Mouse (Mus musculus) retina, postnatal 1 day (tissue): ENCODE results near the gene Mmab.

Experiments
- DNase-seq: peaks from one replicate; pipeline ENCODE4 v3.0.0-alpha.2; 2012

The Mmab gene

GRCm38 (mm10) chr5:114443566-114444367 lies at the start of gene Mmab, which contains the start of gene Mvk:
Gene Mmab, minus strand, starts transcription at chr5:114444060.
Gene Mvk, plus strand, starts transcription at chr5:114444269.
- DNase-seq: peak; percentile 100

DNA sequence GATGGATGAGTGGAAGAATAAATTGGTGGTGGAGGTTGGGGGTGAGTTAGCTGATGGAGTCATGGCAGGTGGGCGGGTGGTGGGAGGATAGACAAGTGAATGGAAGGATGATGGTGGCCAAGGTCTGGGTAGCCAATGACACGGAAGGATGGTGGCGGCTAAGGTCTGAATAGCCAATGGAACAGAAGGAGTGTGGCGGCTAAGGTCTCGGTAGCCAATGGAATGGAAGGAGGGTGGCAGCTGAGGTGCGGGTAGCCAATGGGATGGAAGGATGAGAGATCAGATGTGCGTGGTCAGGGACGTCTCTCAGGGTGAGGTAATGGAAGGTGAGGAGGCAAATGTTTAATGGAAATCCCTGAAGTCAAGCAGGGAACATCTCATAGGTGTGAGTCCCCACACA lies 46.4 kb upstream of the Mmab start:
- no peak for DNase-seq

- DNase-seq: peak; percentile 56
These were observed 45.7 kb upstream of the Mmab start for GRCm38 (mm10) chr5:114489570-114489969.

- no peak for DNase-seq
These were observed 41.8 kb upstream of the Mmab start for GRCm38 (mm10) chr5:114485685-114486084.

DNA sequence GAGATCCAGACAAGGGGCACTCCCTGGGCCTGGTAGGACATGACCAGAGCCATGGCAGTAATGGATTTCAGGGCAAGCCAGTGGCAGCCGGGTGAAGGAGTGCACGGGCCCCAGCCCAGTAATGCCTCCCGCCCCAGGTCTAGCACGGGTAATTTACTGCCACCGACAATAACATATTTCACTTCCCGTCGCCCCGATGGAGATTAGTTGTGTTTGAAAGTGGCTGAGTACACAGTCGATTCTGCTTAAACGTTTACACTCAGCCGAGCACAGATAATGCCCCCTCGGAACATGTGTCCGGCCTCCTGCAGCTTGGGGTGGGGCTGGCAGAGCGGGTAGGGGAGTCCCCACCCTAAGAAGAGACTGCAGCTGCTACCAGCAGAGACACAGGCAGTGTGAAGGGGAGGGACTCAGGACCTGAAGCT lies 38.7 kb upstream of the Mmab start:
- peak; percentile 80 for DNase-seq

DNA sequence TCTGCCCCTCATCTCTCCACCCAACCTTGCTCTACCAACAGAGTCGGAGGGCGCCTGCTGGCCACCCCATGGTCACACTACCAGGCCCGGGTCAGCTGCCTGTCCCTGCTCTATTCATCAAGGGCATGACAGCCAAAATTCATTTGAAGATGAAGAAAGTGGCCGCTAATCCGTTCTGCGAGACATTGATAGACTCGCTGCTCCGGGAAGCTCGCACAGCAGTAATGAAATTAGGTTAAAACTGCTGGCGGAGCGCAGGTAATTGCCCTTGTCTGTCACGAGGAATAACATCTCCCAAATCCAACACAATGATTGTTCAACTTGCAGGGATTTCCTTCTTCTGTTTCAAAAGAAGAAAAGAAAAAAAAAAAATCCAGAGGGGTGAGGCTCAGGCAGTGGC lies 34.4 kb upstream of the Mmab start:
- DNase-seq: peak; percentile 53

DNA sequence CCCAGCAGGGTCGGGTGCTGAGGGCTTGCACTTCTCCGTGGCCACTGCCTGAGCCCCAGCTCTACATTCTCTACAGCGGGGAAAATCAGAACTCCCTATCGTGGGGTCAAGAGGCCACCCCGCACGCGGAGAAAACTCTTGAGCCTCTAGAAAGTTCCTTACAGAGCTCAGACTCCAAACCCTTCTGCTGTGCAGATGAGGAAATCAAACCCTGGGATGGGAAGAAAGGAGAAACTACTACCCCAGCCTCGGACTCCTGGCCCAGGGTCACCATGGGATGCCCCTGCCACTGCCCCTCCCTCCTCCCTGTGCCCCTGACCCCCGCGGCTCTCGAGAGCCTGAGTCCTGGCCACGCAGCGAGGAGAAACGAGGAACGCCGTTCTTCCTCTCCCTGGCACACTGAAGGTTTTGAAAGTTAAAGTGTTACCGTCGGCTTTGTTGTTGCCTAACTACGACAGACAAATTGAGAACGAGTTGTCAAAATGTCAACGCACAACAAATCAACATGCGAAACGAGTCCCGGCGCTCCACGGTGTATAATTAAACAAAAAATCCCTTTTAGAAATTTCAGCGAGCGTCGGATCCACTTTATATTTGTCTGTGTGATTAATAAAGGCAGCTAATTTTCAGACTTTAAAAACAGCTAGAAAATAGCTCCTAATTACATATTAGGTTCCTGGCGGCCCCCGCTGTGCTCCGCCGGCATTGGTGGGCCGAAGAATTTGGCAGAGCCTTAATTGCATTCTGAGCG lies 31.1 kb upstream of the Mmab start:
- DNase-seq: peak; percentile 64

DNA sequence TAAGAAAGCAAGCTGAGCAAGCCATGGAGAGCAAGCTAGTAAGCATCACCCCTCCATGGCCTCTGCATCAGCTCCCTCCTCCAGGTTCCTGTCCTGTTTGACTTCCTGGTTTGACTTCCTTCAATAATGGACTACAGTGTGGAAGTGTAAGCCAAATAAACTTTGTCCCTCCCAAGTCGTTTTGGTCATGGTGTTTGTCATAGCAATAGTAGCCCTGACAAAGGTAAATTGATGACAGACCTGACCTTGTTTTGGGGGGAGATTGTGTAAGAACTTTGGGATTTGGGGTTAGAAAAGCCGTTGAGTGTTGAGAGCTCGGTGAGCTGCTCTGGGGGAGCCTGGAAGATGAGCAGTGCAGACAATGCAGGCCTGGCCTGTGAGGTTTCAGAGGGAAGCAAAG lies 26.5 kb upstream of the Mmab start:
- DNase-seq: no peak

DNA sequence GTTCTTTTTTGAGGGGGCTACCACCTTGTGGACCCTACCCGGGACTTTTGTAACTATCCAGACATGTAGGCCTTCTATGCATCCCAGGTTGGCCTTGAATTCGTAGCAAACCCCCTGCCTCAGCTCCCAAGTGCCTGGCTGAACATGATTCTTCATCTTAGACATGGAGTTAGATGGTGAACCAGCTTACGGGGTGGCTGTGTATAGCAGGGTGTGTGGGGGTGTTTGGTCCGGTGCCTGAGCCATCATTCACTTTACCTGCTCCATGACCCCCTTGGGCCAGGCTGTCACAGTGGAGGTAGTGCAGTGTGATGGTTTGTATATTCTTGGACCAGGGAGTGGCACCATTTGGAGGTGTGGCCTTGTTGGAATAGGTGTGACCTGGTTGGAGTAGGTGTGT lies 24.1 kb upstream of the Mmab start:
- no peak for DNase-seq

DNA sequence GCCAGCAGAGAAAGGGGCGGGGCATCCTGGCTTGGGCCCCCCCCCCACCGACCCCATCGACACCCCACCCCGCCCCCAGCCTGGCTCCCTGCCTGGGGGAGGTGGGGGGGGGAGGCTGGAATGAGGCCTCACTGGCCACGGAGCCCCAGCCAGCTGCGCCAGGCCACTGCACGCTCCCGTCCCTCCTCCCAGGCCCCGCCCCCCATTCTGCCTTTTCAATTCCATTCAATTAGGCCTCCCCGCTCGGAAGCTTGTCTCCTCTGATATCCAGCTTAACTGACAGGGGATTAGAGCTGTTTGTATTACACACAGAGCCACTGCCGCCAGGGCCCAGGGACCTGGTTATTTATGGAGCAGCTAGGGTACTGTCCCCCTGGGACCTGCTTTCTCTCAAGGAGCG lies 23.6 kb upstream of the Mmab start:
- DNase-seq: peak; percentile 99

GRCm38 (mm10) chr5:114467019-114467418 lies 23.2 kb upstream of the Mmab start:
- no peak for DNase-seq

GRCm38 (mm10) chr5:114465641-114466040 lies 21.8 kb upstream of the Mmab start:
- DNase-seq: peak; percentile 59

DNA sequence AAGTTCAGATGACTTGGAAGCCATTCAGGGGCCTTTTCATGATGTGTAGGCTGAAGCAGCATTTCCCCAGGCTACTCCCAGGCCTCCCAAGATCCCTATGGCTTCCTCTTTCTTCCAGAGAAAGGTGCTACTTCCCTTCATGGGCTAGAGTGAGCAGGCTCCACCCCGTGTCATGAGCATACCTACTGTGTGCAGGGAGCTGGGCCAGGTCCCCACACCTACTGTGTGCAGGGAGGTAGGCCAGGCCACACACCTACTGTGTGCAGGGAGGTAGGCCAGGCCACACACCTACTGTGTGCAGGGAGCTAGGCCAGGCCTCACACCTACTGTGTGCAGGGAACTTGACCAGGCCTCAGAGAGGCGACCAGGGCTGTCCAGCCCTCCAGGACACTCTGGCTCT lies 20.7 kb upstream of the Mmab start:
- DNase-seq: no peak

DNA sequence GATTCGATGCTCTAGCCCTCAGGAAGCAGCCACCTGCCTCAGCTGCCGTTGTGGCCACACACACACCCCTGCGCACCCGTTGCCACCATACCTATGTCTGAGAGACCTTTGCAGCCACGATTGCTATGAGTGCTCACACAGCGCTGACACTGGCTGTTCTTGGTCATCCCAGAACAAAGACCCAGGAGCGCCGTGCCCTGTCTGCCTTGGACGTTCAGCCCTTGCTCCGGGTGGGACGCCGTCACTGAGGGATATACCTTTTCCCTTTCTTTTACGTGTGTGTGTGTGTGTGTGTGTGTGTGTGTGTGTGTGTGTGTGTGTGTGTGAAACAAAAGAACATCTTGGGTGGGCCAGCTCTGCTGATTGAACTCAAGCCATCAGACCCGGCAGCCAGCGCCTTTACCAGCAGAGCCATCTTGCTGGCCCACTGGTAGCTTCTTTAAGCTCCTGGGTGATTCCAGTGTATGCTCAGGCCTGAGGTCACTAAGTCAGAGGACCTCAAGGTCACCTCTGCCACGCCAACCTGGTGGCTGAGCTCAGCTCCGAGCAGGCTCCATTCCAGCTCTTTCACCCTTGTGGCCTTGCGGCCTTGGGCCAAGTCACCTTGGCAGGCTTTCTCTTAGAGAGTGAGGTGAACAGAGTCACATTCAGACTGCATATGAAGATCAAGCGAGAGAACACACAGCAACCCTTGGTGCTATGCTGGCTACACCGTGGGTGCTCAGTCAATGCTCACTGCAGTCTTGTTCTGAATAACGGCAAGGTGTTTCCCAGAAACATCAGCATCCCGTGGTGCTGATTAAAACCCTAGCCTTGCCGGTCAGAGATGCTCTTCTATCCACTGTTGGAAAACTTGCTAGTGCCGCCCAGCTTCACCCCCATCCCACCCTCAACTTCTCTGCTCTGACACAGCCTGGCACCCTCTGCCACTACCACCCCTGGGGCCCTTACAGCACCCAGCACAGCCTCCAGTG lies 18.5 kb upstream of the Mmab start:
- no peak for DNase-seq

DNA sequence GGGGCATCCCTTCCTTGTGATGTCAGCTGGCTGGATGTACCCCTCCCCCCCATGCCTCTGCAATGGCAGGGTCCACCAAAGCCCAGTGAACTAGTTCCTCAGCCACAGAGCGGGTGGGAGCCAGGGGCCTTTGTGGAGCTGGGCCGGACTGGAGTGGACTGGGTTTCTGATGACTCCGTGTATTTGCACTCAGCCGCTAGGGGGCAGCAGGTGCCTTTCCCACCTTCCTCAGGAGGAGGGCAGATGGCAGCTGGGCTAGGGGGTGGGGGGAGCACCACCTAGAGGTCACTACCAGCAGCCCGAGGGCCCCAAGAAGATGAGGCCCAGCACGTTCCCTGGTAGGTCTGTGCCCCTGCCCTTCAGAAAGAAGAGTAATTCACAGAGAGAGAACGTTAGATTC lies 17.4 kb upstream of the Mmab start:
- peak; percentile 92 for DNase-seq

GRCm38 (mm10) chr5:114456995-114457605 lies 13.2 kb upstream of the Mmab start:
- no peak for DNase-seq

GRCm38 (mm10) chr5:114456287-114456686 lies 12.4 kb upstream of the Mmab start:
- DNase-seq: peak; percentile 90

GRCm38 (mm10) chr5:114449011-114449410 lies 5.2 kb upstream of the Mmab start:
- no peak for DNase-seq

DNA sequence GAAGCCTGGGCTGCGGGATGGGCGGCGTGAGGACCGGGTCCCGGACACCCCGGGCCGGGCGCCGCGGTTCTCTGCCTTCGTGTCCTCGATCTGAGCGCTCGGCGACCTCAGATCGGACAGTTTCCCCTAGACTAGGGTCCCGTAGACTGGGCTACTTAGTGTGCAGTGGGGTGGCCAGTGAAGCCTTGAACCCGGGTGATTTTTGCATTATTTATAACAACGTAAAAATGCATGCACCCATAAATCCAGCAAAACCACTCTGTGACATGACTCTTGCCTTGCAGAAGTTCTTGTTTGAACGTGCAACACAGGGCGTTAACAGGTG lies 470 bp upstream of the Mmab start:
- no peak for DNase-seq

DNA sequence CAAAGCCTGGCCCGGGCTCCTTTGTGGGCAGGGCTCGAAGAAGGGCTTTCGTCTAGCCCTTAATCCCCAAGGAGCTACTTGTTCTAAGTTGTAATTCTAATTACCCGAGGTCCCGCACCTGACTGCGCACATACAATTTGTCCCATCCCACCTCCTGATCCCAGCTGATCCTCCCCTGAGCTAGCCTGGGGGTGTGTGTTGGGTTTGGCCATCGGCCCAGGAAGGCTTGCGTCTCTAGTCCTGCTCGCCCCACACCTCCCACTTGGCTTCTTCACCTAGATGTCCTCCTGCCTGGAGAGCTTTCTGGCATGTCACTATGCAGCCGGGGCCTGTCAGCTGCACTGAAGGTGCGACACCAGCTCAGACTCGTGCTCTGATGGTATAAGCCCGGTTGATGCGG lies 8.3 kb downstream of the Mmab start:
- no peak for DNase-seq

- no peak for DNase-seq
These were observed 9.5 kb downstream of the Mmab start for GRCm38 (mm10) chr5:114434359-114434758.

DNA sequence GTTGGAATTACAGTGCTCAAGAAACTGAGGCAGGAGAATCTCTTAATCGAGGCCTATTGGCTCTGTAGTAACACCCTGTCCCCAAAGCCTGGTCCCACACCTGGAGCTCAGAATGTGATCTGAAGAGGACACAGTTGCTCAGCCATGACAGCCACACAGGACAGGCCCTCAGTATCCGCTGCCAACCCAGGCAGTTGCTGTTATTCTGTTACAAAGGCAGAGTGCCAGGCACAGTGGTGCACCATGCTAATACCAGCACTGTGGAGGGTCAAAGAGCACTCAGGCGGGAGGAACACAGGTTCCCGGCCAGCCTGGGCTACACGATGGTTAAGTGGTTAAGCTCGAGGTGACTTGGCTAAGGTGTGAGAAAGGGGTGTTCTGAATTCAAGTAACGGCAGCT lies 14.1 kb downstream of the Mmab start:
- no peak for DNase-seq

DNA sequence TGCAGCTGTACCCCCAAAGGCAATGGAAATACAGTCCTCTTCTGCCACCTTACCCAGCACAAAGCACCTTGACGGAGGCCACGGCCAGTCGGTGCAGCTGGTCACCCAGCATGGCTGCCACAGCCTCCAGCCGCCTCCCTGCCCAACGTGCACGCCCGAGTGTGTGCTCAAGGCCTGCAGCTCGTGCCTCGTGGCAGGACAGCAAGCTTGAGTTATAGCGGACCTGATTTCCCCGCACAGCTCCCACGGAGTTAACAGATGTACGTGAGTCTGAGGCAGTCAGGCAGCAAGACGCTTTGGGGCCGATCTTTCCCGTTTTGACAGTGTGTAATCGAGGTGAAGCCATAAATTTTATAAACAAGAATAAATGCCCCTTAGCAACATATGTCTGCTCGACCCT lies 15.2 kb downstream of the Mmab start:
- DNase-seq: peak; percentile 46
